Mouse (Mus musculus) heart, adult 2 months (tissue): Measurements from ENCODE around the gene Cux2. TPM values are rescaled to one million over a fixed set of nuclear protein-coding genes. Genes with fewer than 3 reads are reported as not detected.
A peak's percentile ranks its signal among the peaks of the same experiment; 100 is the strongest.

Source experiments
- DNase-seq, 2 experiments: peaks; one replicate each; pipeline ENCODE4 v3.0.0; 2021
- H3K27ac ChIP-seq: fragments of 200-600 bp; 2 replicates; pipeline ENCODE4 v1.8.1; 2022
- H3K27me3 ChIP-seq: fragments of 200-500 bp; 2 replicates; pipeline ENCODE4 v1.6.1; 2012; ENCODE audit warnings: mild to moderate bottlenecking, low read length, inconsistent platforms, mixed read lengths; ENCODE audit not compliant: control insufficient read depth, insufficient read depth
- H3K36me3 ChIP-seq: fragments of 200-500 bp; 2 replicates; pipeline ENCODE4 v1.6.1; 2012; ENCODE audit warnings: low read length, inconsistent platforms; ENCODE audit not compliant: control insufficient read depth, insufficient read depth
- H3K4me1 ChIP-seq: fragments of 200-500 bp; 2 replicates; pipeline ENCODE4 v1.6.1; 2011; ENCODE audit warnings: low read length; ENCODE audit not compliant: control insufficient read depth, insufficient read depth
- H3K4me3 ChIP-seq: fragments of 200-600 bp; 2 replicates; pipeline ENCODE4 v1.8.1; 2022
- H3K79me2 ChIP-seq: fragments of 200-500 bp; replicated peaks from 2 replicates; pipeline ENCODE4 v1.6.1; 2012; ENCODE audit warnings: mild to moderate bottlenecking, inconsistent platforms, low read length, moderate library complexity, mixed read lengths; ENCODE audit not compliant: control insufficient read depth, insufficient read depth
- H3K9ac ChIP-seq: fragments of 200-500 bp; 2 replicates; pipeline ENCODE4 v1.6.1; 2012; ENCODE audit warnings: low read depth, mild to moderate bottlenecking, control low read depth, inconsistent platforms, low read length, mixed read lengths
- CTCF ChIP-seq: fragments of 200-600 bp; IDR thresholded peaks from 2 replicates; pipeline ENCODE4 v1.8.1; 2022; ENCODE audit warnings: antibody characterized with exemption, mild to moderate bottlenecking, moderate library complexity
- EP300 ChIP-seq: fragments of 200-500 bp; IDR thresholded peaks from 2 replicates; pipeline ENCODE4 v1.6.1; 2011; ENCODE audit warnings: low read depth, low read length, control low read depth; ENCODE audit not compliant: insufficient read depth
- POLR2A ChIP-seq: fragments of 200-500 bp; IDR thresholded peaks from 2 replicates; pipeline ENCODE4 v1.6.1; 2011; ENCODE audit warnings: mild to moderate bottlenecking, low read depth, low read length, control low read depth; ENCODE audit not compliant: insufficient read depth
- WGBS: fragments of 180-500 bp; shearing (Covaris S2); methylation state at CpG from one replicate; pipeline ENCODE4 v1.1.7; 2018; 5-methylcytosine and 5-hydroxymethylcytosine counted together
- intact Hi-C: fragments of 180-260 bp; cut with DNase I; formaldehyde crosslinking; loops from one replicate; pipeline ENCODE4 v1.15.1; 2025
- polyA plus RNA-seq: library from polyadenylated mRNA; depleted of rRNA; stranded (reverse); fragments of >200 nt; gene quantifications from 2 replicates; pipeline ENCODE4 v1.2.3, GENCODE M21; 2012
- total RNA-seq, 2 experiments: library from RNA; stranded (reverse); gene quantifications; 2 replicates each; pipeline ENCODE4 v1.2.3; 2021

Gene Cux2
- total and polyA plus RNA-seq, 3 experiments = 11.4 to 18.4 (median 18.1) TPM

DNA sequence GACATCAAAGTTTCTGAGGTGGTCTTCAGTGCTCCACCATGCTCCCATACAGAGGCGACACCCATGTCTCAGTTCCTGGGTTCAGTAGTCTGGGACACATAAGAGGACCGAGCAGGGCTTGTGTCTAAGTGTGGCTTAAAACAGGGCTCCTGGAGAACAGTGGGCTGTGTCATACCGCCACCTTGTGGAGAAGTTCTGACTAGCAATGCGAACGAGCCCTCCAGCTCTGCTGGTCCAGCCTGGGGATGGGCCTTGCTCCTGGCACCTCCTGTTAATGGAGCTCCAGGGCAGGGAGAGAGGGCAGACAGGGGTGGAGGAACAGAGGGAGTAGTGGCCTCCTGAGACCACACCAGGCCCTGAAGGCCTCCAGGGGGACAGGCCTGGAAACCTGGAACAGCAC is 39.0 kb upstream of the Cux2 start:
- H3K9ac ChIP-seq = no peak overlapping the region
- 0% methylated on average over 5 of the region's 5 CpGs for WGBS
- intact Hi-C loops = loop anchor here (1.0 to 5.0 kb wide), 4 partner anchors 37 to 217 kb away; partner anchors contain the start of gene Cux2
- peaks cover 1% of the 10 kb centered on the region; the same call in 1 of the 2 replicates for H3K4me1 ChIP-seq
- no peak overlapping the region for H3K4me3 ChIP-seq
- no peak overlapping the region for H3K27ac ChIP-seq
- H3K79me2 ChIP-seq = no peaks in the 10 kb centered on the region
- no peaks in the 10 kb centered on the region for H3K27me3 ChIP-seq
- DNase-seq = peak; percentile 82 to 90
- no peaks in the 10 kb centered on the region for H3K36me3 ChIP-seq
- TF ChIP-seq POLR2A (no peak), EP300 (peak; percentile 81), CTCF (peak; percentile 90)

DNA sequence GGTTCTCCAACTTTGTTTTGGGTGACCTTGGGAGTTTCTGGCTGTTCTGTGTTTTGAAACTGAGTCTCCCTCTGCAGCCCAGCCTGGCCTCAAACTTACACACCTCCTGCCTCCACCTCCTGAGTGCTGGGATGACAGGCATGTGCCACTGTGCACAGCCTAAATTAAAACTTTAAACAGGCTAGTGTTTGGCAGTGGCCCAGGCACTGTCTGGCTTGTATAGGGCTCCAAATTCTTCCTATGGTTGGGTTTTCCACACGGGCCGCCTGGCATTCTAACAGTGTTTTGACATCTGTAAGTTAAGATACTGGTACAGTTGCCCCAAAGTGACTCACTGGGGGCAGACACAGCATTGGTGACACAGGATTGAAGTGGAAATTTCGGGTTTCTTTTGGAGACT is 36.2 kb upstream of the Cux2 start:
- Histone ChIP-seq H3K9ac (no peak overlapping the region), H3K27me3 (no peaks in the 10 kb centered on the region), H3K36me3 (no peaks in the 10 kb centered on the region), H3K27ac (no peak overlapping the region), H3K79me2 (no peaks in the 10 kb centered on the region), H3K4me3 (no peak overlapping the region), H3K4me1 (peaks cover 1% of the 10 kb centered on the region; the same call in 1 of the 2 replicates)
- WGBS = 48% methylated on average over 3 of the region's 3 CpGs
- TF ChIP-seq EP300 = no peak
- no peak for DNase-seq
- intact Hi-C loops = loop anchor here (5.0 kb wide), 3 partner anchors 34 to 194 kb away; partner anchors contain the start of gene Cux2

DNA sequence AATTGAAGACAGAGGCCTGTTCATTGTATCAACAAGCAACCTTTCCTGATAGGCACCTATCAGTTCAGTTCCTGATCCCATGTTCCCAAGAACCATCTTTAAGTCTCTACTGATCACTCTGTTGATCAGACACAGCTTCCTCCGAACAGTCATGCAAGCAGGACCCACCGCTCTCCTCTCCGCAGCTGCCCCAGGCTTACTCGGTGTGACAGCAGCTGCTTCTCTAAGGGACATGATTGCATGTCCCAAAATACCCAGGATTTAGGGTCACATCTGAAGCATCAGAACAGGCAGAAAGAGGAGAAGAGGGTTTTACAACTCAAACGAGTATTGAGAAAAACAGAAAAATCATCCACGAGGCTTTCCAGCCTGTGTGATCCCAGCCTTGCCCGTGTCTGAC is 35.4 kb upstream of the Cux2 start:
- 59% methylated on average over 7 of the region's 7 CpGs for WGBS
- intact Hi-C loops = loop anchor here (5.0 kb wide), 3 partner anchors 33 to 193 kb away; partner anchors contain the start of gene Cux2
- H3K27ac ChIP-seq = peak overlapping the region; percentile 23; the same call in 1 of the 2 replicates

DNA sequence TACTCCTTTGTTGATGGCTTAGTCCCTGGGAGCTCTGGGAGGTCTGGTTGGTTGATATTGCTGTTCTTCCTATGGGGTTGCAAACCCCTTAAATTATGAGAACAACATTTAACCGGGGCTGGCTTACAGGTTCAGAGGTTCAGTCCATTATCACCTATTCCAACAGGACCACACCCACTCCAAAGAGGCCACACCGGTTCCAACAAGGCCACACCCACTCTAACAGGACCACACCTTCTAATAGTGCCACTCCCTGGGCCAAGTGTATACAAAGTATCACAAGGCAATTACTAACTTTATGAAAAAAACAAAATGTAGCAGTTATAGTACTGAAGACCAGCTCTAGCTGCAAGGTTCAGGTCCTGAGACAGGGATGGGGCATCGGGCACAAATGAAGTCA is 34.6 kb upstream of the Cux2 start:
- intact Hi-C loops = no loop called here
- WGBS = 59% methylated on average over 3 of the region's 3 CpGs
- Histone ChIP-seq H3K79me2 (no peaks in the 10 kb centered on the region), H3K27me3 (no peaks in the 10 kb centered on the region), H3K9ac (no peak overlapping the region), H3K36me3 (no peaks in the 10 kb centered on the region), H3K4me1 (peaks cover 1% of the 10 kb centered on the region; the same call in 1 of the 2 replicates), H3K27ac (no peak overlapping the region), H3K4me3 (no peak overlapping the region)
- TF ChIP-seq POLR2A = no peak
- TF ChIP-seq CTCF = no peak
- TF ChIP-seq EP300 = no peak
- no peak for DNase-seq

More for the DNA sequence above, 35.4 kb upstream of the Cux2 start:
- peak overlapping the region; percentile 53 for H3K9ac ChIP-seq
- H3K4me3 ChIP-seq = no peak overlapping the region
- peaks cover 1% of the 10 kb centered on the region; the same call in 1 of the 2 replicates for H3K4me1 ChIP-seq
- H3K27me3 ChIP-seq = no peaks in the 10 kb centered on the region
- TF ChIP-seq POLR2A (no peak), CTCF (no peak), EP300 (no peak)
- no peak for DNase-seq
- H3K36me3 ChIP-seq = no peaks in the 10 kb centered on the region
- H3K79me2 ChIP-seq = no peaks in the 10 kb centered on the region

DNA sequence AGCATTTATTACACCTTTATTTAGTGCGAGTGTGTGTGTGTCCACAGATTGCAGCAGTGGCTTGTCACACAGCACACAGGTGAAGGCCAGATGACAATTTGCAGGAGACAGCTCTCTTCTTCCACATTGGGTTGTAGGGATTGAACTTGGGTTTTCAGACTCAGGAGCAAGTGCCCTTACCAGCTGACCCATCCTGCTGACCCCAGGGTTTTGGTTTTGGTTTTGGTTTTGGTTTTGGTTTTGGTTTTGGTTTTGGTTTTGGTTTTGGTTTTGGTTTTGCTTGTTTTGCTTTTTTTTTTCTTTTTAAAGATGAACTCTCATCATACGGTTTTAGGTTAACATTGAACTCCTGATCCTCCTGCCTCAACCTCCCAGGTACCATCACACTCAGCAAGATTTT is 33.4 kb upstream of the Cux2 start:
- H3K79me2 ChIP-seq = no peaks in the 10 kb centered on the region
- 94% methylated on average over 2 of the region's 2 CpGs for WGBS
- DNase-seq = no peak

DNA sequence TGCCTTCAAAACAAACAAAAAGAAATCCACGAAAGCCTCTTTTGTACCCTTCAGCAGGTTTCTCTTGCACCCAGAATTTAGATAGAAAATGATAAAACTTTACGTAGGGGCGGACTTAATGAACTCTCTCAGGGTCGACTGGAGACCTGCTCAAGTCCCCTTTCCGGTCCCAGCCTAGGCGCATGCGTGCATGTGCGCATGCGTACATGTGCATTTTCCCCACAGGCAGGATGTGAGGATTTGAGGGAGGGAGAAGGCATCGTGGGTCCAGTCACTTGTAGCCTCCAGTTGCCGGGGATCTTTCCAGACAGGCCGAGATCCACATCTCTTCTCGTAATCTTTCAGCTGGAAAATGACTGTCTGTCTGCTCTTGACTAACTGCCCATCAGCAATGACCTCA is 31.6 kb upstream of the Cux2 start:
- Histone ChIP-seq H3K9ac (no peak overlapping the region), H3K27ac (no peak overlapping the region), H3K27me3 (no peaks in the 10 kb centered on the region), H3K4me1 (peaks cover 1% of the 10 kb centered on the region; the same call in 1 of the 2 replicates), H3K36me3 (no peaks in the 10 kb centered on the region), H3K79me2 (no peaks in the 10 kb centered on the region), H3K4me3 (no peak overlapping the region)
- TF ChIP-seq CTCF (no peak), POLR2A (no peak), EP300 (no peak)
- intact Hi-C loops = no loop called here
- no peak for DNase-seq
- 89% methylated on average over 13 of the region's 13 CpGs for WGBS

More for the DNA sequence above, 33.4 kb upstream of the Cux2 start:
- TF ChIP-seq EP300 (no peak), CTCF (no peak), POLR2A (no peak)
- Histone ChIP-seq H3K9ac (no peak overlapping the region), H3K4me1 (peaks cover 1% of the 10 kb centered on the region; the same call in 1 of the 2 replicates), H3K27me3 (no peaks in the 10 kb centered on the region), H3K36me3 (no peaks in the 10 kb centered on the region), H3K4me3 (no peak overlapping the region), H3K27ac (no peak overlapping the region)
- intact Hi-C loops = no loop called here
